Mouse (Mus musculus) liver, embryonic 13.5 days (tissue): Measurements from ENCODE around the gene Acvr2b. TPM values are rescaled to one million over a fixed set of nuclear protein-coding genes. Genes with fewer than 3 reads are reported as not detected.

ENCODE experiments used
- ATAC-seq: fragments of 200-750 bp; cut with Nextera tagmentation; 2 replicates; pipeline ENCODE4 v1.8.0; 2017; ENCODE audit warnings: low read depth, mild to moderate bottlenecking, moderate number of reproducible peaks, moderate library complexity
- DNase-seq: peaks from one replicate; pipeline ENCODE4 v3.0.0; 2022
- H3K27ac ChIP-seq: fragments of 300-500 bp; sonication (generic); 2 replicates; pipeline ENCODE4 v1.5.1; 2015; ENCODE audit warnings: moderate library complexity, mild to moderate bottlenecking, inconsistent platforms
- H3K27me3 ChIP-seq: fragments of 300-500 bp; sonication (generic); 2 replicates; pipeline ENCODE4 v1.6.1; 2015; ENCODE audit warnings: mild to moderate bottlenecking, inconsistent platforms
- H3K36me3 ChIP-seq: fragments of 300-500 bp; sonication (generic); 2 replicates; pipeline ENCODE4 v1.6.1; 2015; ENCODE audit warnings: mild to moderate bottlenecking, inconsistent platforms
- H3K4me1 ChIP-seq: fragments of 300-500 bp; sonication (generic); replicated peaks from 2 replicates; pipeline ENCODE4 v1.6.1; 2015; ENCODE audit warnings: inconsistent platforms
- H3K4me2 ChIP-seq: fragments of 300-500 bp; sonication (generic); 2 replicates; pipeline ENCODE4 v1.6.1; 2015; ENCODE audit warnings: inconsistent platforms, mild to moderate bottlenecking, moderate library complexity
- H3K4me3 ChIP-seq: fragments of 300-500 bp; sonication (generic); replicated peaks from 2 replicates; pipeline ENCODE4 v1.5.1; 2015; ENCODE audit warnings: mild to moderate bottlenecking, inconsistent platforms
- H3K9ac ChIP-seq: fragments of 300-500 bp; sonication (generic); 2 replicates; pipeline ENCODE4 v1.6.1; 2015; ENCODE audit warnings: mild to moderate bottlenecking, inconsistent platforms
- H3K9me3 ChIP-seq: fragments of 300-500 bp; sonication (generic); replicated peaks from 2 replicates; pipeline ENCODE4 v1.6.1; 2016; ENCODE audit warnings: inconsistent platforms
- WGBS: fragments of 180-500 bp; shearing (Covaris S2); methylation state at CpG from one replicate; pipeline ENCODE4 v1.1.7; 2015; ENCODE audit not compliant: insufficient replicate concordance; 5-methylcytosine and 5-hydroxymethylcytosine counted together
- polyA plus RNA-seq: library from polyadenylated mRNA; unstranded; fragments of >200 nt; fragmentation: Nextera tagmentation; extraction: Ambion mirVana; gene quantifications from 2 replicates; pipeline ENCODE4 v1.2.1, GENCODE M21; 2015

Acvr2b gene
- polyA plus RNA-seq, 1 experiment from 2014 or later: 2.1 TPM

- DNase-seq: no peak
These were observed 26.9 kb upstream of the Acvr2b start for GRCm38 (mm10) chr9:119375008-119375407.

GRCm38 (mm10) chr9:119375556-119375955 lies 26.4 kb upstream of the Acvr2b start:
- H3K9ac ChIP-seq: no peak overlapping the region
- no peak overlapping the region for H3K4me3 ChIP-seq
- DNase-seq (no peak), ATAC-seq (no peak)
- no peaks in the 10 kb centered on the region for H3K4me1 ChIP-seq
- no peaks in the 10 kb centered on the region for H3K9me3 ChIP-seq
- no peaks in the 10 kb centered on the region for H3K27me3 ChIP-seq
- 69% methylated on average over 6 of the region's 6 CpGs for WGBS
- no peak overlapping the region for H3K27ac ChIP-seq
- H3K36me3 ChIP-seq: 0 out of 2 replicates have a peak, but pooled peaks cover 6% of the 10 kb centered on the region
- H3K4me2 ChIP-seq: no peak overlapping the region

More at GRCm38 (mm10) chr9:119375008-119375407, 26.9 kb upstream of the Acvr2b start:
- H3K27ac ChIP-seq: no peak overlapping the region
- no peak overlapping the region for H3K4me2 ChIP-seq
- no peaks in the 10 kb centered on the region for H3K27me3 ChIP-seq
- no peaks in the 10 kb centered on the region for H3K9me3 ChIP-seq
- no peak overlapping the region for H3K4me3 ChIP-seq
- 0 out of 2 replicates have a peak, but pooled peaks cover 6% of the 10 kb centered on the region for H3K36me3 ChIP-seq
- H3K4me1 ChIP-seq: no peaks in the 10 kb centered on the region
- no peak overlapping the region for H3K9ac ChIP-seq
- WGBS: 71% methylated on average over 3 of the region's 3 CpGs
- no peak for ATAC-seq

GRCm38 (mm10) chr9:119378231-119378630 lies 23.7 kb upstream of the Acvr2b start:
- ATAC-seq: no peak
- H3K27me3 ChIP-seq: no peaks in the 10 kb centered on the region
- WGBS: 67% methylated on average over 4 of the region's 4 CpGs
- no peak for DNase-seq
- H3K36me3 ChIP-seq: 0 out of 2 replicates have a peak, but pooled peaks cover 6% of the 10 kb centered on the region
- no peaks in the 10 kb centered on the region for H3K9me3 ChIP-seq
- H3K9ac ChIP-seq: no peak overlapping the region
- no peaks in the 10 kb centered on the region for H3K4me1 ChIP-seq
- H3K4me3 ChIP-seq: no peak overlapping the region
- no peak overlapping the region for H3K4me2 ChIP-seq
- no peak overlapping the region for H3K27ac ChIP-seq

GRCm38 (mm10) chr9:119382603-119383002 lies 19.3 kb upstream of the Acvr2b start:
- peaks cover 6% of the 10 kb centered on the region; the same call in 1 of the 2 replicates for H3K36me3 ChIP-seq
- no peaks in the 10 kb centered on the region for H3K4me1 ChIP-seq
- H3K27me3 ChIP-seq: no peaks in the 10 kb centered on the region
- no peak overlapping the region for H3K4me3 ChIP-seq
- 56% methylated on average over 6 of the region's 6 CpGs for WGBS
- no peak for DNase-seq
- no peak overlapping the region for H3K9ac ChIP-seq
- H3K27ac ChIP-seq: no peak overlapping the region
- no peak overlapping the region for H3K4me2 ChIP-seq
- no peaks in the 10 kb centered on the region for H3K9me3 ChIP-seq
- ATAC-seq: no peak

GRCm38 (mm10) chr9:119388956-119389355 lies 13.0 kb upstream of the Acvr2b start:
- ATAC-seq: no peak
- 42% methylated on average over 5 of the region's 5 CpGs for WGBS
- no peak overlapping the region for H3K27ac ChIP-seq

DNA sequence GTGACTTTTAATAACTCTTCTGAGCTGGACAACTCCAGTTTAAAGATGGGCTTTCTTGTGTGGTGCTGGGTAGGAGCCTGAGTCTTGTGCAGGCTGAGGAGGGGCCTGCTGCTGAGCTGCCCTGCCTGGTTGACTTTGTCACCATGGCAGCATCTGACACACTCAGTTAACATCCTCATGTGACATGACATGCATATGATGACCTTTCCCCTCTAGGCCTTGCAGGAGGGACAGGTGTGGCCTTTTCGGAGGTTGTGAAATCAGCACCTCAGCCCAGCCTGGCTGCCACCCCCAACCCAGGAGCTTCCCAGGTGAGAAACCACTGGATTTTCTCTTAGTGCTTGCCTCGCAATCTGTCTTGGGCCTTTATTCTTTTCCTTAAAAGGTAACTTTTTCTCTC lies 11.7 kb upstream of the Acvr2b start:
- no peak overlapping the region for H3K4me3 ChIP-seq
- no peaks in the 10 kb centered on the region for H3K9me3 ChIP-seq
- ATAC-seq (no peak), DNase-seq (no peak)
- H3K9ac ChIP-seq: no peak overlapping the region
- H3K27me3 ChIP-seq: no peaks in the 10 kb centered on the region
- H3K4me1 ChIP-seq: no peaks in the 10 kb centered on the region
- H3K27ac ChIP-seq: no peak overlapping the region
- WGBS: 62% methylated on average over 2 of the region's 2 CpGs
- peaks cover 3% of the 10 kb centered on the region; the same call in 1 of the 2 replicates for H3K36me3 ChIP-seq
- H3K4me2 ChIP-seq: no peak overlapping the region

More at GRCm38 (mm10) chr9:119388956-119389355, 13.0 kb upstream of the Acvr2b start:
- no peak overlapping the region for H3K4me2 ChIP-seq
- H3K9ac ChIP-seq: no peak overlapping the region
- H3K27me3 ChIP-seq: no peaks in the 10 kb centered on the region
- no peak for DNase-seq
- no peak overlapping the region for H3K4me3 ChIP-seq
- H3K36me3 ChIP-seq: peaks cover 3% of the 10 kb centered on the region; the same call in 1 of the 2 replicates
- no peaks in the 10 kb centered on the region for H3K9me3 ChIP-seq
- no peaks in the 10 kb centered on the region for H3K4me1 ChIP-seq

DNA sequence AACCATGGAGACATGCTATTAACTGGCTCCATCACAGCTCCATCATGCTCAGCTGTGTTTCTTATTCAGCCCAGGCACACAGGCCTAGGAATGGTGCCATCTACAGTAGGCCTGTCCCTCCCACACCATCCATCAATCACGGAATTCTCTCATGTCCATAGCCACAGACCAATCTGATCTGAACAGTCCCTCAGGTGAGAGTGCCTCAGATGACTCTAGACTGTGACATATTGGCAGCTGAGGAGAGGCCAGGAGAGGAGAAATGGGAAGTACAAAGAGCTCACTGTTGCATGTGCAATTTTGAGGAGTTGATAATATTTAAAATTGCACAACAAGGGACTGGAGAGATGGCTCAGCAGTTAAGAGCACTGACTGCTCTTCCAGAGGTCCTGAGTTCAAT lies 7.1 kb upstream of the Acvr2b start:
- H3K4me2 ChIP-seq: no peak overlapping the region
- no peak for DNase-seq
- WGBS: 57% methylated on average over 1 of the region's 1 CpGs
- no peaks in the 10 kb centered on the region for H3K36me3 ChIP-seq
- ATAC-seq: no peak
- no peak overlapping the region for H3K9ac ChIP-seq
- H3K4me1 ChIP-seq: no peaks in the 10 kb centered on the region
- no peaks in the 10 kb centered on the region for H3K27me3 ChIP-seq
- H3K27ac ChIP-seq: no peak overlapping the region
- H3K4me3 ChIP-seq: no peak overlapping the region
- H3K9me3 ChIP-seq: no peaks in the 10 kb centered on the region

DNA sequence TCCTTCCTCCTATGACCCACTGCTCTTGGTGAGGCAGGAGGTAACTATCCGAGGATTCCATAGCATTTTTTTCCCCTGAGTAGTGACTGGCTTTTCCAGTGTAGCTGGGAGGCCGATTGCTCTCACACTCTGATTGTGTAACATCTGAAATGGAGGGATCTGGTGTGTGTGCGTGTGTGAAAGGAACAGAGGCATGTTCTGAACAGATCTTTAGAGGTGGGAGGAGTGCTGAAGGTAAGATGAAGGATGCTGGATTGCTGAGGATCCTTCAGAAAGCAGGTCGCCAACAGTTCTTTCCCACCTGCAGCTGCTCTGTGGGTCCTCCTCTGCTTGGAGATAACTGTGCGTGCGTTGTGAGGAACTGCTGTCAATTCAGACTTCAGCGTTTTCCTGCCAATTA lies 567 bp upstream of the Acvr2b start:
- Histone ChIP-seq H3K4me2 (peak overlapping the region; percentile 81), H3K9me3 (no peaks in the 10 kb centered on the region), H3K27me3 (peaks cover 47% of the 10 kb centered on the region), H3K9ac (no peak overlapping the region), H3K27ac (no peak overlapping the region), H3K36me3 (no peaks in the 10 kb centered on the region), H3K4me3 (peak overlapping the region; percentile 69), H3K4me1 (peaks cover 34% of the 10 kb centered on the region)
- ATAC-seq: peak; percentile 4
- DNase-seq: no peak
- 2% methylated on average over 7 of the region's 7 CpGs for WGBS

GRCm38 (mm10) chr9:119402253-119403235 lies 626 bp downstream of the Acvr2b start:
- Histone ChIP-seq H3K9ac (peak overlapping the region; percentile 77), H3K27me3 (peaks cover 47% of the 10 kb centered on the region), H3K4me1 (peaks cover 34% of the 10 kb centered on the region), H3K36me3 (no peaks in the 10 kb centered on the region), H3K4me2 (peak overlapping the region; percentile 81), H3K9me3 (no peaks in the 10 kb centered on the region), H3K4me3 (peak overlapping the region; percentile 69), H3K27ac (peak overlapping the region; percentile 78)
- DNase-seq (peak; percentile 20), ATAC-seq (peak; percentile 36; the same call in 1 of the 2 replicates)
- under 1% methylated on average over 125 of the region's 127 CpGs for WGBS

GRCm38 (mm10) chr9:119403236-119403641 lies 1.3 kb downstream of the Acvr2b start:
- Histone ChIP-seq H3K27ac (no peak overlapping the region), H3K4me3 (peak overlapping the region; percentile 69), H3K27me3 (peaks cover 47% of the 10 kb centered on the region), H3K36me3 (no peaks in the 10 kb centered on the region), H3K4me2 (peak overlapping the region; percentile 81), H3K4me1 (peaks cover 37% of the 10 kb centered on the region), H3K9ac (peak overlapping the region; percentile 77), H3K9me3 (no peaks in the 10 kb centered on the region)
- DNase-seq (no peak), ATAC-seq (no peak)
- WGBS: under 1% methylated on average over 26 of the region's 26 CpGs

DNA sequence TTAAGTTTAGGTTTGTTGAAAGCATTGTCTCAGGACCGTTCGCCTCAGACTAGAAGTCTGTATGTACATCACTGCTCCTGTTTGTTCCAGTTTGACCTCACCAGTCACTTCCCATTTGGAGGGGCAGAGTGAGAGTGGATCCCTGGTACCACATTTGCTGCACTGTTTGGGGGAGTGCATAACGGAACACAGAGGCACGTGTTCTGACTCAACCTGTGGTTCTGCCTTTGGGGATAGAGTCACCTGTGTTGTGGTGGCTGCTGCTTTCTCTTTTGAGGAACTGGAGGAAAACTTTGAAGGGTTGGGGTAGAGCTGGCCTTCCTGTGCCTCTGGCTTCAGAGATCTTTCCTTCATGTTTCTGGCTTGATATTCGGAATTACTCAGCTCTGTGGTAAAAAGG lies 2.2 kb downstream of the Acvr2b start:
- H3K36me3 ChIP-seq: no peaks in the 10 kb centered on the region
- DNase-seq: no peak
- no peak overlapping the region for H3K9ac ChIP-seq
- whole genome bisulfite sequencing: 44% methylated on average over 5 of the region's 5 CpGs
- H3K9me3 ChIP-seq: no peaks in the 10 kb centered on the region
- 0 out of 2 replicates have a peak overlapping the region, but pooled peaks have one; percentile 69 for H3K4me3 ChIP-seq
- no peak overlapping the region for H3K27ac ChIP-seq
- ATAC-seq: no peak
- H3K4me2 ChIP-seq: peak overlapping the region; percentile 81; the same call in 1 of the 2 replicates
- peaks cover 40% of the 10 kb centered on the region for H3K4me1 ChIP-seq
- peaks cover 47% of the 10 kb centered on the region for H3K27me3 ChIP-seq
